Mouse (Mus musculus) forebrain, embryonic 10.5 days (tissue): ENCODE results near the gene Apol10b. TPM values are rescaled to one million over a fixed set of nuclear protein-coding genes. Genes with fewer than 3 reads are reported as not detected.
"Not testable (repeated sequence)": the region's sequence is repeated elsewhere in the genome, so short reads cannot be mapped to it uniquely, and the experiment has no call there.

ENCODE experiments used
- DNase-seq: peaks from one replicate; pipeline ENCODE4 v3.0.0-alpha.2; 2017; ENCODE audit warnings: low spot score; ENCODE audit errors: extremely low spot score
- H3K27ac ChIP-seq: fragments of 300-500 bp; sonication (generic); 2 replicates; pipeline ENCODE4 v1.5.1; 2016; ENCODE audit warnings: mild to moderate bottlenecking
- H3K27me3 ChIP-seq: fragments of 300-500 bp; sonication (generic); 2 replicates; pipeline ENCODE4 v1.6.1; 2016; ENCODE audit warnings: mild to moderate bottlenecking; ENCODE audit not compliant: poor library complexity, severe bottlenecking
- H3K36me3 ChIP-seq: fragments of 300-500 bp; sonication (generic); replicated peaks from 2 replicates; pipeline ENCODE4 v1.6.1; 2016; ENCODE audit warnings: mild to moderate bottlenecking, moderate library complexity
- H3K4me1 ChIP-seq: fragments of 300-500 bp; sonication (generic); 2 replicates; pipeline ENCODE4 v1.6.1; 2016
- H3K4me3 ChIP-seq: fragments of 300-500 bp; sonication (generic); 2 replicates; pipeline ENCODE4 v1.5.1; 2016; ENCODE audit warnings: mild to moderate bottlenecking, moderate library complexity
- H3K9me3 ChIP-seq: fragments of 300-500 bp; sonication (generic); 2 replicates; pipeline ENCODE4 v1.6.1; 2016; ENCODE audit warnings: mild to moderate bottlenecking, moderate library complexity
- WGBS: fragments of 180-500 bp; shearing (Covaris S2); methylation state at CpG from one replicate; pipeline ENCODE4 v1.1.7; 2016; 5-methylcytosine and 5-hydroxymethylcytosine counted together
- polyA plus RNA-seq: library from polyadenylated mRNA; unstranded; fragments of >200 nt; fragmentation: Nextera tagmentation; extraction: Ambion mirVana; gene quantifications from 2 replicates; pipeline ENCODE4 v1.2.1, GENCODE M21; 2016

Apol10b gene
- polyA plus RNA-seq, 1 experiment from 2014 or later = not detected

DNA sequence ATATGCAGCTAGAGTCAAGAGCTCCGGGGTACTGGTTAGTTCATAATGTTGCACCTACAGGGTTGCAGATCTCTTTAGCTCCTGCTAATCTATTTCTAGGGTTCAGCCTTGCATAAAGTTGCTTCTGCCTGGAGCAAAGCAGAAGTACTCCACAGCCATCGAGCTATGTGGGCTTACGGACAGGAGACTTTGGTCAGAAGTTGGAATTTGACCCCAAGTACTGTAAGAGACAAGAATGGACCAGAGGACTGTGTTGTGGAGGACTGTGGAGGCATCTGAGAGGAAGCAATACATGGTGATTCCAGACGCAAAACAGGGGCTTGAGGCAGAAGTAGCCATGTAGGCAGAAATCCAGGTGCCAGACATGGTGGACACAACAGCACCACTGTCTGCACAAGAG, 16.6 kb downstream of the Apol10b start:
- no peak for DNase-seq
- no peaks in the 10 kb centered on the region for H3K36me3 ChIP-seq
- peaks cover 6% of the 10 kb centered on the region for H3K9me3 ChIP-seq
- H3K4me3 ChIP-seq = no peak overlapping the region
- no peaks in the 10 kb centered on the region for H3K27me3 ChIP-seq
- 88% methylated on average over 4 of the region's 4 CpGs for WGBS
- H3K27ac ChIP-seq = no peak overlapping the region
- H3K4me1 ChIP-seq = no peaks in the 10 kb centered on the region

- H3K27ac ChIP-seq = no peak overlapping the region
- no peaks in the 10 kb centered on the region for H3K4me1 ChIP-seq
- WGBS = 90% methylated on average over 2 of the region's 2 CpGs
- no peak overlapping the region for H3K4me3 ChIP-seq
- H3K9me3 ChIP-seq = peaks cover 4% of the 10 kb centered on the region
- no peaks in the 10 kb centered on the region for H3K36me3 ChIP-seq
- no peak for DNase-seq
- no peaks in the 10 kb centered on the region for H3K27me3 ChIP-seq
Observed at GRCm38 (mm10) chr15:77578801-77579200, 17.1 kb downstream of the Apol10b start.

DNA sequence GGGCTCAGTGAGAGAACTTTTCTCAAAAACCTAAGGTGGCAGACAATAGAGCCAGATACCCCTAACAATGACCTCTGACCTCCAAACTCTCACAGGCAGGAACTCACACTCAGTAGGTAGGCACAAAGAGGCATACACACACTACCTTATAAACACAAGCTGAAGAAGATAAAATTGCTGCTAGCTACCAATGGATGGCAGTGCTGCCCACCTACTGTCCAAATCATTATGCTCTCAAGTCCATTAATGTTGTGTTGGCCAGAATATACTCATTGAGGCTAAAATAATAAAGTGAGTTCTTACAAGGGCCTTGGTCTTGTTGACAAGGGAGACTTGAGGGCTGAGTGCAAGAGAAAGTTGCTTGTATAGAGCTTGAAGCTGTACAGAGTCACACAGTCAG, 32.7 kb downstream of the Apol10b start:
- no peaks in the 10 kb centered on the region for H3K4me1 ChIP-seq
- no peaks in the 10 kb centered on the region for H3K9me3 ChIP-seq
- no peaks in the 10 kb centered on the region for H3K27me3 ChIP-seq
- H3K27ac ChIP-seq = no peak overlapping the region
- no peaks in the 10 kb centered on the region for H3K36me3 ChIP-seq
- DNase-seq = no peak
- H3K4me3 ChIP-seq = no peak overlapping the region

DNA sequence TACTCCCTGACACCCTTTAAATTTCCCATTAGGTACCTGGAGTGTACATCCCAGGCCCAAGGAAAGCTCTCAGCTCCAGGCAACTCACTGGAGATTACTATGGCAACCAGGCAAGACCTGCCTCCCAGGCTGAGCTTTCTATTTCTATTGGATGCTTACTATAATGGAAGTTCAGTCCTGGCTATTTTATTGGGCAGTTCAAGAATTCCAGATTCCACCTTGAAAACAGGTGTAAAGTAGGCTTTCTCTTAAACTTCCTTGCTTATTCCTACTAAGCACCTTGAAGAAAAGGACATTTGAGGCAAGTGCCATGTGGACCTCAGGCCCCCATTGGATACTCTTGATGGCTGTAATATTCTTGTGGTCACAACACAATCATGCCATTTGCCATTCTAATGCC, 34.1 kb downstream of the Apol10b start, which contains the start of gene 1700025B11Rik:
Gene 1700025B11Rik (minus strand): TSS at position 101 of the 400 bp plus-strand sequence.
- no peaks in the 10 kb centered on the region for H3K27me3 ChIP-seq
- no peak for DNase-seq
- no peaks in the 10 kb centered on the region for H3K36me3 ChIP-seq
- no peaks in the 10 kb centered on the region for H3K4me1 ChIP-seq
- no peak within 1 kb of the TSS for H3K27ac ChIP-seq
- H3K4me3 ChIP-seq = no peak within 1 kb of the TSS
- H3K9me3 ChIP-seq = no peaks in the 10 kb centered on the region

- not testable (repeated sequence) for H3K9me3 ChIP-seq, H3K27ac ChIP-seq, DNase-seq, H3K4me1 ChIP-seq, H3K27me3 ChIP-seq, H3K4me3 ChIP-seq, H3K36me3 ChIP-seq
- WGBS = 47% methylated on average over 1 of the region's 1 CpGs
Observed at GRCm38 (mm10) chr15:77539221-77539620, 56.7 kb downstream of the Apol10b start.

Other genes starting within 250 kb of the Apol10b start
- gene Apol7a, start 197.0 kb downstream of the Apol10b start, polyA plus RNA-seq = not detected in 2 replicates
- not detected in 2 replicates for gene Apol9a, start 185.0 kb downstream of the Apol10b start, polyA plus RNA-seq
- gene Apol7b, start 148.6 kb downstream of the Apol10b start, polyA plus RNA-seq = not detected in 2 replicates
- not detected in 2 replicates for gene Apol10a, start 119.1 kb downstream of the Apol10b start, polyA plus RNA-seq
- gene Apol11a, start 87.9 kb downstream of the Apol10b start, polyA plus RNA-seq = not detected in 2 replicates
- not detected in 2 replicates for gene Apol7c, start 62.8 kb downstream of the Apol10b start, polyA plus RNA-seq
- gene 1700025B11Rik, start 34.2 kb downstream of the Apol10b start, polyA plus RNA-seq = not detected in 2 replicates
- not detected in 2 replicates for gene Gm36245, start 3.1 kb upstream of the Apol10b start, polyA plus RNA-seq
- gene Apol11b, start 47.2 kb upstream of the Apol10b start, polyA plus RNA-seq = not detected in 2 replicates
- not detected in 2 replicates for gene Apol7e, start 102.7 kb upstream of the Apol10b start, polyA plus RNA-seq
- gene Apol9b, start 132.9 kb upstream of the Apol10b start, polyA plus RNA-seq = not detected in 2 replicates
- 0.07 and 0.24 TPM in 2 replicates for gene Apol8, start 160.9 kb upstream of the Apol10b start, polyA plus RNA-seq
- 35.6 and 36.8 TPM in 2 replicates for gene Myh9, start 246.1 kb upstream of the Apol10b start, polyA plus RNA-seq